Mouse (Mus musculus) neutrophil, adult 83 days (primary cell): Measurements from ENCODE around the gene Dao. TPM values are rescaled to one million over a fixed set of nuclear protein-coding genes. Genes with fewer than 3 reads are reported as not detected.

Experiments
- total RNA-seq, 2 experiments: library from RNA; stranded (reverse); gene quantifications; one replicate each; pipeline ENCODE4 v1.2.4; 2023

The Dao gene
- total RNA-seq, result not detected

DNA sequence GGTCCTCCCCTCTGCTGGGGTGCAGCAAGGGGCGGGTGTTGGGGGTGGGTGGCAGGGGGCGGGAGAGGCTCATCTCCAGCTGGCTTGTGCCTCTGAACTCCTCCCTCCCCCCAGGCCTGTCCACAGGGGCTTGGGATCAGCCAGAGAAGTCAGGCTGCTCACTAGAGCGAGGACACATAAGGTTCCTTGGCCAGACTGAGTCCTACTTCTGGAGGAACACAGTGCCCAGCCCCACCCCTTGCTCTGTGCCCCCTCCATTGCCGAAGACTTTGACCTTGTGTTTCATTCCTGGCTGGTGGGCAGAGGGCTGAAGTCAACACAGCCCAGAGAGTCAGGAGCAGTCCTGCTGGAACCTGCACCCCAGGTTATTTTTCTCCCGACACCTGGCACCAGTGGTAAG is at the start of gene Dao:
TSS of gene Dao (plus strand) at position 162 of the 400 bp plus-strand sequence.

GRCm38 (mm10) chr5:113993487-113994465 is 9.7 kb upstream of the Dao start, which contains the start of gene Ssh1:
Gene Ssh1, minus strand, starts transcription at chr5:113993894.

DNA sequence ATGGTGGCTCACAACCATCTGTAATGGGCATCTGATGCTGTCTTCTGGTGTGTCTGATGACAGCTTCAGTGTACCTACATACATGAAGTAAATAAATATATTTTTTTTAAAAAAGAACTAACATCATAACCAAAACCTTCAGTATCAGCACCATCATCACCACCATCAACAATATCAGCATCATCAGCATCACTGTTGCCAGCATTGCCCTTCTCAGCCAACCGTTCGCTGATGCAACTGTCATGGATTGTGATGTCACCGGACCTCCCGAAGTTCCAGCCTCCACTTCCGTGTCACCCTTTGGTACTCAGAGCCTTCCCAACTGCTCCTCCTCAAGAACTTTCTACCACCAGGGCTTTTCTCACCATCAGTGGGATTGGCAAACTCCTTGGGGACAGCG is 61.7 kb downstream of the Dao start, which contains the start of gene Usp30:
TSS of gene Usp30 (plus strand) at position 301 of the 400 bp plus-strand sequence.

Other genes with a start within 250 kb of the Dao start
- 10 to 100 TPM; 34.8 to 37.0 TPM for gene Sart3, start 231.2 kb upstream of the Dao start, total RNA-seq
- gene Iscu, start 231.0 kb upstream of the Dao start, total RNA-seq, result 10 to 100 TPM; 81.5 to 87.7 TPM
- 1 to 10 TPM; 2.1 to 2.5 TPM for gene Tmem119, start 203.2 kb upstream of the Dao start, total RNA-seq
- 100 to 1,000 TPM; 382 to 467 TPM for gene Selplg, start 171.1 kb upstream of the Dao start, total RNA-seq
- gene Coro1c, start 94.9 kb upstream of the Dao start, total RNA-seq, result 100 to 1,000 TPM in 1 of 2 experiments, 10 to 100 TPM in 1; 96.1 to 108 TPM
- gene Ssh1, start 9.8 kb upstream of the Dao start, total RNA-seq, result 10 to 100 TPM; 13.2 to 13.3 TPM
- 1 to 10 TPM; 6.8 to 7.3 TPM for gene Usp30, start 61.8 kb downstream of the Dao start, total RNA-seq
- gene Svop, start 87.9 kb downstream of the Dao start, total RNA-seq, result not detected
- gene Alkbh2, start 124.5 kb downstream of the Dao start, total RNA-seq, result 1 to 10 TPM; 1.9 to 2.1 TPM
- 1 to 10 TPM; 7.3 to 7.4 TPM for gene Ung, start 126.7 kb downstream of the Dao start, total RNA-seq
- gene Acacb, start 142.8 kb downstream of the Dao start, total RNA-seq, result 1 to 10 TPM; 4.1 to 5.7 TPM